Mouse (Mus musculus): ENCODE data around the gene Ap2a1.
A peak's percentile ranks its signal among the peaks of the same experiment; 100 is the strongest.

Ap2a1 gene

GRCm38 (mm10) chr7:44953561-44953960 lies 24.3 kb upstream of the Ap2a1 start:
- DNase-seq (ENCODE audit: low read depth, low spot score) = no peak

- peak; percentile 92 for DNase-seq (ENCODE audit: low read depth, low spot score)
Observed at GRCm38 (mm10) chr7:44952611-44953306, 23.5 kb upstream of the Ap2a1 start.

DNA sequence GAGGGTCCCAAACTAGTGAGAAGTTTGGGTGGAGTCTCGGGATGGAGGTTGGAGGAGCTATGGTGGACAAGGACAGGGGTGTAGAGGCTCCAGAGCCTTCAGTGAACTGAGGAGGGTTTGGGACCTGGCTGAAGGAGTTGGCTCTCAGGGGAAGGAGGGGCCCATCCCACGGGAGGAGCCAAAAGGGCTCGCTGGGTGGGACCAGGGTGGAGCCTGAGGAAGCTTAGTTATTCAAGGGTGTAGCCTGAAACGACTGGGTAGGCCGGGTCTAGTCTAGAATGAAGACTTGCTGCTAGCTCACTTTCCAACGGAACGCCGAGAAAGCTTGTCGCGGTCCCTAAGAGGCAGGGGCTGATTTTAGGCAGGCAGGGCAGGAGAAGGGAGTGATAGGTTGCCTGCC lies 22.7 kb upstream of the Ap2a1 start:
- DNase-seq (ENCODE audit: low read depth, low spot score) = peak; percentile 57

- DNase-seq (ENCODE audit: low read depth, low spot score) = no peak
Observed at GRCm38 (mm10) chr7:44949922-44950321, 20.6 kb upstream of the Ap2a1 start.

DNA sequence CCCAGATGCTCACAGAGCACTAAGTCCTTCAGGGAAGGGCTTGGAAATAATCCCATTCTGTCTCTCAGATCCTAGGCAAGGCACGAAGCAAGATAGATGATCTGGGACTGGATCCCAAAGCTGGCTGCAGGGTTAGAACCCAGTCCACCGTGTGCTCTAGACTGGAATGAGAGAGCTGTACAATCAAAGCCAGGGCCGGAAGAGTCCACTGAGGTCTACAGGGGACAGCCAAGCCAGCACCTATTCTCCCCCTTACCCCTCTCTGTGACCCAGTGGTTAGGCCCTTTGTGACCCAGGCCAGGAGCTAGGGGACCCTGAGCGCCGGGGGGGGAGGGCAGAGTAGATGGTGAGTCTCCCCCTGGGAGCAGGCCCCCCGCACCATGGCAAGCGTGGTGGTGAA lies 13.6 kb upstream of the Ap2a1 start, which contains the start of gene Tsks:
Tsks (plus strand) TSS at position 301 of the 400 bp plus-strand sequence.
- no peak for DNase-seq (ENCODE audit: low read depth, low spot score)

DNA sequence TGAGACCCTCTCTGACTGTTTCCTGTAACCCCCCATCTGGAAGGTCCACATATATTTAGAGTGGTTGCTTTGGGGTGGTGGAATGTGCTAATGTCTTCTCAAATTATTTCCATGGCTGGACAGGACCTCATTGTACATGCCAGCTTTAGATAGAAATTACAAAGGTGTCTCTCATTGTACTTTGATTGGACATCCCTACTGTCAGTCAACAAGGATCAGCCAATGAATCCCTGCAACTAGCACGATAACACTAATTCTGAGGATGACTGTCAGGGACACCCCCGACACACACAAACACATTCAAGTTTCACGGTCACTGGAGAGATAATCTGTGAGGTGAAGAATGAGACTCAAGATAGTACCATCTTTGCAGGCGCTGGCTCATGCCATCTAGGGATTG lies 9.4 kb upstream of the Ap2a1 start:
- DNase-seq (ENCODE audit: low read depth, low spot score) = no peak

GRCm38 (mm10) chr7:44928570-44928969 lies 726 bp downstream of the Ap2a1 start:
- no peak for DNase-seq (ENCODE audit: low read depth, low spot score)

DNA sequence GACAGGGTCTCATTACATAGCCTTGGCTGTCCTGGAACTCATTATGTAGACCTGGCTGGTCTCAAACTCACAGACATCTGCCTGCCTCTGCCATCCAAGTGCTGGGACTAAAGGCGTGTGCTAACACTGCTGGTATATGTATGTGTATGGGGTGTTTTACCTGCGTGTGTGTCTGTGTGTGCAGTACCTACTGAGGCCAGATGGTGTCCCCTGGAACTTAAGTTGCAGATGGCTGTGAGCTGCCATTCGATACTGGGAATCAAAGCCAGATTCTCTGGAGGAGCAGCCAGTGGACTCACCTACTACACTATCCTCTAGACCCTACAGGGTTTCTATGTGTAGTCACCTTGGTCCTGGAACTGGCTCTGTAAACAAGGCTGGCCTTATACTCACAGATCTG lies 3.8 kb downstream of the Ap2a1 start:
- DNase-seq (ENCODE audit: low read depth, low spot score) = no peak

- DNase-seq (ENCODE audit: low read depth, low spot score) = no peak
Observed at GRCm38 (mm10) chr7:44922530-44922929, 6.8 kb downstream of the Ap2a1 start.

DNA sequence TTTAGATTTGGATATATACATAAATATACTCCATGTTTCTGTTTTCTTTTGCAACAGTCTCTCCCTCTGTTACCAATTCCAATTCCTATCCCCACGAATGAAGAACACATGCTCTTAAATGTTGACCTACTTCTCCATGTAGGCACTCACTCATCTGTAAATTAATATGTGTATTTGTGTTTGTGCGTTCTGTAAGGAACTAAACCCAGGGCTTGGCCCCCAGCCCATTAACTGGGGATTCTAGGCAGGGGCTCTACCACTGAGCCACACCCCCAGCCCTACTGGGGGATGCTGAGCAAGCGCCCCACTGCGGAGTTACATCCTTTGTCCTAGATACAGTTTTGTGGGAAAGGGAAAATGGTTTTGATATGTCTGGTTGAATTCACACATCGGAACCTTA lies 10.2 kb downstream of the Ap2a1 start:
- no peak for DNase-seq (ENCODE audit: low read depth, low spot score)

DNA sequence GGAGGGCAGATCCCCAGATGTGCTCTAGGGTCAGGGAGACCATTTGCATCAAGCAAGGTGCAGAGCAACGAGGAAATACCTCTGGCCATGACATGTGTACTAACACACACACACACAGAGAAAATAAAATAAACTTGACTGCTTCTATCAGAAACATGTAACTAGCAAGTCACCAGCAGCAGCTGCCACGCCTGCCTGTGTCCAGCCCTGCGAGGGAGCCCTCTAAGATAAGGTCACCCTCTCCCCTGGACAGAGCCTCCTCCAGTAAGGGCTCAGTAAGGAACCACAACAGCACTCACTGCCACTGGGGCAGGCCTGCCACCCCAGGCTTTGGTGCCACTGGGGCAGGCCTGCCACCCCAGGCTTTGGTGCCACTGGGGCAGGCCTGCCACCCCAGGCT lies 11.1 kb downstream of the Ap2a1 start:
- DNase-seq (ENCODE audit: low read depth, low spot score) = no peak

DNA sequence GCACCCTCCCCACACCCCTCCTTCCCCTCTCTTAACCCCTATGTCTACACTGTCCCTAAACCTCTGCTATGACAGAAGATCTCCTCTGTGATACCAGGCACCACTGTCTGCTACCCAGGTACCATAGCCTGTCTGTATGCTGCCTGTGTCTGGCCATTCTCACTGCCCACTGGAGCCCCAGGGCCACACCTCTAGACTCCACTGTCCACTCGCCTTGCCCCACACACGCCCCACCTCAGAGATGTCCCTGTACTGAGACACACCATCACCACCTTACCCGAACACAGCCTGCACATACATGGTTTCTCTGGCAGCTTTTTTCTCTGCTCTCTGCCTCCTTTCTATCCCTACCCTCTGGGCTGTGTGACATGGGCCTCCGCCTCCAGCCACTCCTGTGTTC lies 12.4 kb downstream of the Ap2a1 start:
- DNase-seq (ENCODE audit: low read depth, low spot score) = no peak

DNA sequence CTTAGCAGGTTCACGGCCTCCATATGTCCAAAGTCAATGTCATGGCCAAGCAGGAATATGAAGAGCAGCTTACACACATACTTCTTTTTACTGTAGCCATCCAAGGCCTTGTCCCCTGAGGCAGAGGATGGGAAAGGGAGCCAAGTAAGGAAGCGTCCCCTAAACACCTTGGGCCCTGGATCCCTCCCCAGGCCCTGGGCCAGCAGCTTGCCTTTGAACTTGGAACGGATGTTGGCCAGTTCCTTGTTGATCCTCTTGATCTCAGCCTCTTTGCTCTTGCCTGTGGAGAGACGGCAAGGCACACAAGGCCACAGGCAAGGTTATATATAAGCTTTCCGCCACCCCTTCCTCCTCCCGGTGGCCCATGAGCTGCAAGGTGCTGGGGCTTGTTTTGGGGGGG lies 13.1 kb downstream of the Ap2a1 start:
- no peak for DNase-seq (ENCODE audit: low read depth, low spot score)

DNA sequence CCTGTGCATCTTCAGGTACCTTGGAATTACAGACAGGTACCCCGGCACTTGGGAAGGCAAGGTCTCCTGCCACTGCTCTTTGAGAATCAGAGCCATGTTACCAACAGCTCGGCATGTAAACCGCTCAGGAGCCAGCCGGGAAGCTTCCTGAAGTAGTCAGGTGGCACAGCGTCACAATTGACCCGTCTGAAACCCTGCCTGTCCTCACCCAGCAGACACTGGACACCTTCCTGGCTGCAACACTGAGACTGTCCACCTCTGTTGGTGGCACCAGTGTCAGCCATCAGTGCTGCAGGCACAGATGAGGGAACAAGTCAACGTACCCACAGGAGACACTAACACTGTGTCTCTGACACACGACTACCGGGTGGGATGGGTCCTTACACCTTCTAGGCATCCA lies 14.0 kb downstream of the Ap2a1 start:
- peak; percentile 66 for DNase-seq (ENCODE audit: low read depth, low spot score)

DNA sequence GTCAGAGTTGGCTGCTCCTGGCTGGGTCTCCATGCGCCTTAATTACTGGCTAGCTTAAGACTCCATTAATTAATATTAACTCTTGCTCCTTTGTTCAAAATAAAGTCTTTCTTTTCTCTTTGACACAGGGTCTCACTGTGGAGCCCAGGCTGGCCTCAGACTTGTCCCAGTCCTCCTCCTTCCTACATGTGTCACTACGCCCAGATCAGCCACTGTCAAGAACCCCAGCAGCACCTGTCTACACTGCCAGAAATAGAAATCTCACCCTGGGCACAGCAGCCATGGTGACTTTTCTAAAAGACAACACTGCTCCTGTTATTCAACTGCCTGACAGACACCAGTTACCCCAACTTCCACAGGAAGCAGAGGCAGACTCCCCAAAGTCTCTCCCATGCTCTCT lies 14.9 kb downstream of the Ap2a1 start:
- DNase-seq (ENCODE audit: low read depth, low spot score) = no peak

- no peak for DNase-seq (ENCODE audit: low read depth, low spot score)
Observed at GRCm38 (mm10) chr7:44908706-44909476, 20.4 kb downstream of the Ap2a1 start.

DNA sequence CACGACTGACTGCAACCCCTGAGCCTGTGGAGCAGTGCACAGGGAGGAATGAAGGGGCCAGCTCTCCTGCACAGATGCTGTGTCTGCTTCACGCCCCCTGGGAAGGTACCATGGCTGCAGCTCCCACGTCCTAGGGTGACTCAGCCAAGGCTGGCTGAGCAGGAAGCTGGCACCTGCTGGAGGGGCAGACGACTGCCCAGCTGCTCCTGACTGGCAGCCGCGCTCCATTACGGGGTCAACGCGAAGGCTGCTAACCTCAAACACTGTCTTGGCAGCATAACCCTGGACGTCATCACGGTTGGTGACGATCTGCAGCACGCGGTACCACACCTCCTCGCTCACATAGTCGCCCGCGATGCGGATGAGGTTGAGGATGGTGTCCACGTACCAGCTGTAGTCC lies 23.9 kb downstream of the Ap2a1 start:
- no peak for DNase-seq (ENCODE audit: low read depth, low spot score)

GRCm38 (mm10) chr7:44901230-44901722 lies 28.0 kb downstream of the Ap2a1 start:
- DNase-seq (ENCODE audit: low read depth, low spot score) = no peak

- DNase-seq (ENCODE audit: low read depth, low spot score) = no peak
Observed at GRCm38 (mm10) chr7:44900632-44901031, 28.7 kb downstream of the Ap2a1 start.

- no peak for DNase-seq (ENCODE audit: low read depth, low spot score)
Observed at GRCm38 (mm10) chr7:44898607-44899006, 30.7 kb downstream of the Ap2a1 start.

GRCm38 (mm10) chr7:44896499-44896898 lies 32.8 kb downstream of the Ap2a1 start:
- no peak for DNase-seq (ENCODE audit: low read depth, low spot score)

DNA sequence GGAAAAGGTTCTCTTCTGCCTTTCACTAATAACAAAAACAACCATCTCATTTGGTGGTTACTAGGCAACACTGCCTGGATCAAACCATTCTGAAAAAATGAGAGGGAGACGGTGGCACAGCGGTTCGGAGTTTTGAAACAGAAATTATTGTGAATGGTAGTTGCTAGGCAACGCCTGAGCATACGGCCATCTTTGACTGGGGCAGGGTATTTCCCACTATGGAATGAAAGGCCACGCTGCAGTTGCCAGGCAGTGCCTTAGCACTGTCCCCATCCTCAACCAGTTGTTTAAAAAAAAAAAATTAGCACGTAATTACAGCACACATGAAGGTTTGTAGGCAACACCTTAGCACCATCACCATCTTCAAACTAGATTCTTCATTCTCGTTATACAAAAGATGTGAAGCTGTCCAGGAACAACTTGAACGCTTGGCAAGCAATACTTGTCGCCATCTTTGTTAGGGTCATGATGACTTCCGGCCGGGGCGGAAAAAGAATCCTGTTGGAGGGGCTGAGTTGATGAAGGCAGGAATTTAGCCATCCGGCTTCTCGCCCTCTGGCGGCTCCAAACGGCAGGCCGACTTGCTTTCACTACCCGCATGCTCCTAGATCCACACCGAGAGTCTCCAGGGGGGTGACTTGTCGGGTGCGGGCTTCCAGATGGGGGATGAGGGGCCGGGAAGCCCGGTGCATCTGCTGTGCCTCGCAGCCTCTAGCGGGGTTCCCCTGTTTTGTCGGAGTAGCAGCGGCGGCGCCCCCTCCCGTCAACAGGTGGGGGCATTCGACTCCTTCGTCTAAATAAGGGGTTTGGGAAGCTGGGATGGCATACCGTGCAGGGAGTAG lies 33.5 kb downstream of the Ap2a1 start, which contains the start of gene Fuz:
Fuz (plus strand) TSS at position 487 of the 842 bp plus-strand sequence.
- peak; percentile 91 for DNase-seq (ENCODE audit: low read depth, low spot score)
